Mouse (Mus musculus) liver, adult 2 months (tissue): ENCODE data around the gene Cfap74. TPM values are rescaled to one million over a fixed set of nuclear protein-coding genes. Genes with fewer than 3 reads are reported as not detected.

Source experiments
- DNase-seq: peaks from one replicate; pipeline ENCODE4 v3.0.0-alpha.2; 2011; ENCODE audit warnings: low read depth, low spot score; ENCODE audit errors: extremely low read depth
- H3K27ac ChIP-seq: fragments of 200-500 bp; replicated peaks from 2 replicates; pipeline ENCODE4 v1.5.1; 2012; ENCODE audit warnings: low read depth, mild to moderate bottlenecking, control low read depth, inconsistent platforms, low read length; ENCODE audit not compliant: insufficient read depth
- H3K27me3 ChIP-seq: fragments of 200-500 bp; 2 replicates; pipeline ENCODE4 v1.6.1; 2012; ENCODE audit warnings: mild to moderate bottlenecking, moderate library complexity, low read length, inconsistent platforms; ENCODE audit not compliant: control insufficient read depth, insufficient read depth
- H3K36me3 ChIP-seq: fragments of 200-500 bp; 2 replicates; pipeline ENCODE4 v1.6.1; 2012; ENCODE audit warnings: low read length, inconsistent platforms; ENCODE audit not compliant: control insufficient read depth, insufficient read depth
- H3K4me1 ChIP-seq: fragments of 200-500 bp; 2 replicates; pipeline ENCODE4 v1.6.1; 2011; ENCODE audit warnings: low read length; ENCODE audit not compliant: control insufficient read depth, insufficient read depth
- H3K4me3 ChIP-seq: fragments of 200-500 bp; 2 replicates; pipeline ENCODE4 v1.5.1; 2011; ENCODE audit warnings: low read depth, mild to moderate bottlenecking, control low read depth, low read length, moderate library complexity; ENCODE audit not compliant: insufficient read depth
- H3K79me2 ChIP-seq: fragments of 200-500 bp; 2 replicates; pipeline ENCODE4 v1.6.1; 2012; ENCODE audit warnings: inconsistent platforms, mild to moderate bottlenecking, low read length, moderate library complexity; ENCODE audit not compliant: control insufficient read depth, insufficient read depth
- H3K9ac ChIP-seq: fragments of 200-500 bp; 2 replicates; pipeline ENCODE4 v1.6.1; 2012; ENCODE audit warnings: low read depth, mild to moderate bottlenecking, control low read depth, inconsistent platforms, low read length
- CTCF ChIP-seq: fragments of 200-500 bp; IDR thresholded peaks from 2 replicates; pipeline ENCODE4 v1.5.1; 2011; ENCODE audit warnings: low read depth, low read length, control low read depth
- POLR2A ChIP-seq: fragments of 200-500 bp; IDR thresholded peaks from 2 replicates; pipeline ENCODE4 v1.6.1; 2011; ENCODE audit warnings: low read length, control low read depth; ENCODE audit not compliant: insufficient read depth; ENCODE audit errors: extremely low read depth
- WGBS: fragments of 180-500 bp; shearing (Covaris S2); methylation state at CpG from one replicate; pipeline ENCODE4 v1.1.7; 2018; 5-methylcytosine and 5-hydroxymethylcytosine counted together
- polyA plus RNA-seq: library from polyadenylated mRNA; depleted of rRNA; stranded (reverse); fragments of >200 nt; gene quantifications from 2 replicates; pipeline ENCODE4 v1.2.3, GENCODE M21; 2012
- total RNA-seq: library from RNA; depleted of rRNA; stranded (reverse); fragments of >200 nt; gene quantifications from 2 replicates; pipeline ENCODE4 v1.2.3, GENCODE M21; 2014

Gene Cfap74
- total and polyA plus RNA-seq, 2 experiments, result 0.06 to 0.09 TPM

- DNase-seq, result peak; percentile 24
- TF ChIP-seq POLR2A (no peak), CTCF (no peak)
- Histone ChIP-seq H3K4me1 (no peaks in the 10 kb centered on the region), H3K27ac (no peak within 1 kb of the TSS), H3K4me3 (peak within 1 kb of the TSS; percentile 48; the same call in 1 of the 2 replicates), H3K36me3 (no peaks in the 10 kb centered on the region), H3K79me2 (no peaks in the 10 kb centered on the region), H3K9ac (no peak within 1 kb of the TSS), H3K27me3 (no peaks in the 10 kb centered on the region)
- WGBS, result 2% methylated on average over 57 of the region's 57 CpGs
Measured at GRCm38 (mm10) chr4:155397511-155398221, 11.3 kb upstream of the Cfap74 start, which contains the start of gene Gabrd. Gene Gabrd (minus strand): TSS chr4:155398112.

GRCm38 (mm10) chr4:155398222-155398540 is 10.8 kb upstream of the Cfap74 start:
- H3K4me3 ChIP-seq, result no peak overlapping the region
- 8% methylated on average over 9 of the region's 9 CpGs for WGBS
- no peaks in the 10 kb centered on the region for H3K79me2 ChIP-seq
- TF ChIP-seq CTCF (no peak), POLR2A (no peak)
- DNase-seq, result no peak
- H3K27ac ChIP-seq, result no peak overlapping the region
- H3K9ac ChIP-seq, result no peak overlapping the region
- no peaks in the 10 kb centered on the region for H3K4me1 ChIP-seq
- no peaks in the 10 kb centered on the region for H3K27me3 ChIP-seq
- H3K36me3 ChIP-seq, result no peaks in the 10 kb centered on the region

- Histone ChIP-seq H3K27me3 (no peaks in the 10 kb centered on the region), H3K4me1 (no peaks in the 10 kb centered on the region), H3K27ac (no peak overlapping the region), H3K9ac (no peak overlapping the region), H3K36me3 (no peaks in the 10 kb centered on the region), H3K4me3 (no peak overlapping the region), H3K79me2 (no peaks in the 10 kb centered on the region)
- WGBS, result 74% methylated on average over 7 of the region's 7 CpGs
- no peak for DNase-seq
- TF ChIP-seq CTCF (no peak), POLR2A (no peak)
Measured at GRCm38 (mm10) chr4:155401121-155401520, 7.9 kb upstream of the Cfap74 start.

- WGBS, result 67% methylated on average over 1 of the region's 1 CpGs
Measured at GRCm38 (mm10) chr4:155402489-155402888, 6.5 kb upstream of the Cfap74 start.

GRCm38 (mm10) chr4:155408695-155409057 is 314 bp upstream of the Cfap74 start:
- Histone ChIP-seq H3K4me3 (no peak overlapping the region), H3K27ac (no peak overlapping the region), H3K79me2 (no peaks in the 10 kb centered on the region), H3K36me3 (no peaks in the 10 kb centered on the region), H3K4me1 (no peaks in the 10 kb centered on the region), H3K9ac (no peak overlapping the region), H3K27me3 (peaks cover 5% of the 10 kb centered on the region)
- TF ChIP-seq CTCF (no peak; the same call in 1 of the 2 replicates), POLR2A (no peak)
- 6% methylated on average over 8 of the region's 8 CpGs for WGBS
- DNase-seq, result peak; percentile 6

More at GRCm38 (mm10) chr4:155402489-155402888, 6.5 kb upstream of the Cfap74 start:
- Histone ChIP-seq H3K4me1 (no peaks in the 10 kb centered on the region), H3K9ac (no peak overlapping the region), H3K27ac (no peak overlapping the region), H3K27me3 (no peaks in the 10 kb centered on the region), H3K36me3 (no peaks in the 10 kb centered on the region), H3K4me3 (no peak overlapping the region), H3K79me2 (no peaks in the 10 kb centered on the region)
- TF ChIP-seq POLR2A (no peak), CTCF (no peak)
- DNase-seq, result no peak

GRCm38 (mm10) chr4:155412124-155412523 is 3.1 kb downstream of the Cfap74 start:
- H3K79me2 ChIP-seq, result no peaks in the 10 kb centered on the region
- H3K36me3 ChIP-seq, result no peaks in the 10 kb centered on the region
- TF ChIP-seq CTCF (no peak), POLR2A (no peak)
- H3K4me1 ChIP-seq, result no peaks in the 10 kb centered on the region
- no peak overlapping the region for H3K4me3 ChIP-seq
- DNase-seq, result no peak
- peaks cover 5% of the 10 kb centered on the region for H3K27me3 ChIP-seq
- 88% methylated on average over 6 of the region's 6 CpGs for WGBS
- H3K27ac ChIP-seq, result no peak overlapping the region
- no peak overlapping the region for H3K9ac ChIP-seq
